Mouse (Mus musculus) fat pad, adult 2 months (tissue): Measurements from ENCODE around the gene Arid5a.

Experiments
- DNase-seq: peaks from one replicate; pipeline ENCODE4 v3.0.0-alpha.2; 2011; ENCODE audit warnings: low read depth, low spot score; ENCODE audit errors: extremely low read depth

Gene Arid5a

DNA sequence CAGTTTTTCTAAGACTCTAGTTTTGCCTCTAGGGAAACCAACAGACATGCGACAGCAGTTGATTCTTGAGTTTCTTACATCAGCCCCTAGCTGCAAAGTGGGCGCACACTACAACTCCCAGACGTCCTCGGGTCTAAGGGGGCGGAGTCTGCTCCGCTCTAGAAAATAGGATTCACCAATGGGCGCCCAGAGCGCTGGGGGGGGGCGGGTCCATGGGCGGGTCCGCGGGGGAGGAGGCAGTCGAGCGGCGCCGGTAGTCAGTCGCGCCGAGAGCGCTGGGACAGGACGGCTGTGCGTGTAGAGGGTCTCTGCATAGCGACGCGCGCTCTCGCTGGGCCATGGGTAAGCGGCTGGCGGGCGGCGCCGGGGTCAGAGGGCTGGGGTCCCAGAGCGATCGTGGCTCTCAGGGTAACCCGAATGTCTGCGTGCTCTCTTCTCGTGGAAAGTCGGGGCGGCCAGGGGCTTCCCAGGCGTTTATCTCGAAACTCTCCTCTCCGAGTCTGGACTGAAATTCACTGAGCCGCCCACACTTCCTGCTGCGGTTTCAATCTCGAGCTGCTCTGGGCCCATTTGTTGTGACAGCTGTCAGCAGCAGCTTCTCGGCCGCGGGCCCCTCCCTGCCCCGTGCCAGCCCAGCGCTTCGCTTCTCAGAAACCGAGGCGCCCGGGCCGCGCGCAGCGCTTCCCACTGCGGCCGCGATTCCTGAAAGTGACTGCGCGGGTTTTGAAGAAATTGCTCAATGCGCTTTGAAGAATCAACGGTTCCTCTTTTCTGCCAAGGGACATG is at the start of gene Arid5a:
TSS of gene Arid5a (plus strand) at position 239 of the 786 bp plus-strand sequence.
- no peak for DNase-seq

DNA sequence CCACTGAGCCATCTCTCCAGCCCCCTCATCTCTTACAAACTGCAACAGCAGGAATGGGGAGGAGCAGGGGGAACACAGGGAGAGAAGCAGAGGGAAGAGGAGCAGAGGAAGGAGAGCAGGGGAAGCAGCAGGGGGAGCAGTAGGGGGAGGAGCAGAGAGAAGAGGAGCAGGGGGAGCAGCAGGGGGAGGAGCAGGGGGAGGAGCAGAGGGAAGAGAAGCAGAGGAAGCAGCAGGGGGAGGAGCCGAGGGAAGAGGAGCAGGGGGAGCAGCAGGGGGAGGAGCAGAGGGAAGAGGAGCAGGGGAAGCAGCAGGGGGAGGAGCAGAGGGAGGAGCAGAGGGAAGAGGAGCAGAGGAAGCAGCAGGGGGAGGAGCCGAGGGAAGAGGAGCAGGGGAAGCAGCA is 48.9 kb upstream of the Arid5a start:
- no peak for DNase-seq

DNA sequence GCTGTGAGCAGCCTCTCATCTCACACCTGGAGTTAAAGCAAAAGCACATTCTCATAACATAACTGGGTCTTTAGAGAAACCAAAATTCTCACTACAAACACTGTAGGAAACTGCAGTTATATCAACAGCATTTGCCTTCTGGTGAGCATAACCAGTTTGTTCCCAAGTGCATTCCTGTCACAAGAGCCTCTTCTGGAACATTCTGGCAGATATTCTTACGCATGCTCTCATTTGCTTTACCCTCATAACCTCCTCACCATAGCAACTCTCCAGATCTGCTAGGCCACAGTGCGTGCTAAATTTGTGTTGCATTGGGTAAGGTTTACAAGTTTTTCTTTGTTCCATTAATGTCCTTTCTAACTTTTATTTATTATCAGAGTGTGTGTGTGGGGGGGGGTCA is 48.3 kb upstream of the Arid5a start:
- DNase-seq, result no peak

DNA sequence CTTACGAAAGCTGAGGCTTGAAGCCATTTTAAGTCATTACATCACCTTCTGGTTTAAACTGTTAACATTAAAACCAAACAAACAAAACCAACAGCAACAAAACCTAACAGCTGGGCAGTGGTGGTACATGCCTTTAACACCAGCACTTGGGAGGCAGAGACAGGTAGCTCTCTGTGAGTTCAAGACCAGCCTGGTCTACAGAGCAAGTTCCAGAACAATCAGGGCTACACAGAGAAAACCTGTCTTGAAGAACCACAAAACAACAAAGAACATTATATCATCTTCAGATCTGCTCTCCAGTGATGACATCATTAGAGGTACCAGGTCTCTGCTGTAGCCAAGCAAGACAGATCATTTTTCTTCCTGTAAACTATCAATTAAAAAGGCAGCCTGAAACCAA is 47.1 kb upstream of the Arid5a start:
- DNase-seq, result no peak

DNA sequence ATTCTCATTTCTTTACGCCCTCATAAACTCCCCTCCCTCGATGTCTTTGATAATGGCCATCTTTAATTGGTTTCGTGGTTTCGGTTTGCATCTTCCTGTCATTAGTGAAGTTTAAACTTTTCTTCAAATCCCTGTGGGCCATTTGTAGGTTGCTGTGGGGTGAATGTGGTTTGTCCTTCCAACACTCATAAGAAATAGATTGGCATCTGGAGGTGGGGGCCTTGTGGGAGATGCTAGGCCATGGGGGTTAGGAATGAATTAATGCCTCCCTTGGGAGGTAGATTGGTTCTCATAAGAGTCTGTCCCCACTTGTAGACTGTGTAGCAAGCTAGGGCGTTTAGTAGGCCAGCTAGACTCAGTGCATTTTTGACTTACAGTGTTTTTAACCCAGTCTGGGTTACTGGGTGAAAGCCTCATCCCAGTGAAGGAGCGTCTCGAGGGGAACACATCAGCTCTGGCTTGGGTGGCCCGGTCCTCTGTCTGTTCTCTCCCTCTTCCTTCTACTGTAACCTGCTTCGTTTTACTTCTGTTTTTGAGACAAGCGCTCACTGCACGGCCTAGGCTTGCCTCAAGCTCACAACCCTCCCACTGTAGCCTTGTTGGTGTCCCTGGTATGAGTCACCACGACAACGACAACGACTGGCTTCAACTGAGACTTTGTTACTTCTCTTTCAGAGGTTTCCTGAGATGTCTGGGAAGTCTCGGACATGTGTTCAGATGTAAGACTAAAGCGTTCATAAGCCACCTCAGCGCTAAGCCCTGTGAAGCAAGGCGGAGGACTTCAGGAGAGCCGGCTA is 45.6 kb upstream of the Arid5a start:
- DNase-seq, result no peak

DNA sequence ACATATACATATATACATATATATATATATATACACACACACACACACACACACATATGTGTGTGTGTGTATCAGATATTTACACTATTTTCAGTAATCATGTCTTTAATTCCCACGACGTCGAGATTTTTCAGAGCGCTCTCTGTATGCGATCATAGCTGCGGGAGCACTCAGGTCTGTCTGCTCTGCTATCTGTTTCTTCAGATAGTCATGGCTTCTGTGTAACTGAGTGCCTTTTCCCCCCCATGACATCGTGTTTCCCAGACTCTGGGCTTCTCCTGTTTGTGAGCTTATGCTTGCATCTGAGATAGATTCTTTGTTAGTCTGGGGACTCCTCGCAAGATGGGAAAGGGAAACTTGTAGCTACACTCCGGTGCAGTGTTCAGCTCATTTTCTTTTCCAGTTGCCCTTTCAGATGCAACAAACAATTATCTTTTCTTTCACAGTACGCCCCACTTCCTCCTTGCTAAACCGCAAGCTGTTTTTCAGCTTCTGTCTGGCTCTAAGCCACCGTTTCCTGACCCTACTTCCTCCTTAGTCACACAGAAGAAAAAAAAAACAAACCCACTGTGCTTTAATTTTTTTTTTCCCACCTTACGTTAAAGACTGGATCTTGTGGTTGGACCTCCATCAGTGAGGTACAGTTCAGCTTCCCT is 43.6 kb upstream of the Arid5a start:
- DNase-seq, result no peak

DNA sequence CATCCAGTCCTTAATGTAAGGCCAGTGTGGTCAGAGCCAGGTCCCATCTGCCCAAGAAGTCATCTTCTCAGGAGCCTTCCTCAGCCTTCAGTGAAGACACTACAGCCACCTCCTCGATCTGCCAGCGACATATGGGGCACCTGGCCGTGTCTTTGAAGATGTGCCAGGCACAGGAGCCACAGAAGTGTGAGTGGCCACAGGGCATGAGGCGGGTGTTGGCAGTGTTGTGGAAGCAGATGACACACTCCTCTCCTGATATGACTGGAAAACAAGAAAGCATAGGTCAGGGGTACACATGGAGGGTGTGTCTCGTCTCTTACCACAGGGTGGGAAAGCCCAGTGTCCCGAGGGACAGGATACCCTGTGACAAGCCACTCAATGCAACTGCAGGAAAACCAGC is 41.2 kb upstream of the Arid5a start:
- DNase-seq, result no peak

DNA sequence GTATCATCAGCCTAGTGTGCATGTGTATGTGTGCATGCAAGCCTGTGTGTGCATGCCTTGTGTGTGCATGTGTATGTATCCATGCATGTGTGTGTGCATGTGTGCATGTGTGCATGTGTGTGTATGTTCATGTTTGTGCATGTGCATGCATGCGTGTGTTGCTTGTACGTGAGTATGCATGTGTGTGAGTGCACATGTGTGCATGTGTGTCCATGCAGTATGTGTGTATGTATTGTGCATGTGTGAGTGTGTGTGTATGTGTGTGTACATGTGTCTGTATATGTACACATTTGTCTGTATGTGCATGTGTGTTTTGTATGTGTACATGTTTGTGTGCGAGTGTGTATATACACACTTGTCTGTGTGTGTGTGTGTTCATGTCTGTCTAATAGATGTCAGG is 39.9 kb upstream of the Arid5a start:
- DNase-seq, result no peak

DNA sequence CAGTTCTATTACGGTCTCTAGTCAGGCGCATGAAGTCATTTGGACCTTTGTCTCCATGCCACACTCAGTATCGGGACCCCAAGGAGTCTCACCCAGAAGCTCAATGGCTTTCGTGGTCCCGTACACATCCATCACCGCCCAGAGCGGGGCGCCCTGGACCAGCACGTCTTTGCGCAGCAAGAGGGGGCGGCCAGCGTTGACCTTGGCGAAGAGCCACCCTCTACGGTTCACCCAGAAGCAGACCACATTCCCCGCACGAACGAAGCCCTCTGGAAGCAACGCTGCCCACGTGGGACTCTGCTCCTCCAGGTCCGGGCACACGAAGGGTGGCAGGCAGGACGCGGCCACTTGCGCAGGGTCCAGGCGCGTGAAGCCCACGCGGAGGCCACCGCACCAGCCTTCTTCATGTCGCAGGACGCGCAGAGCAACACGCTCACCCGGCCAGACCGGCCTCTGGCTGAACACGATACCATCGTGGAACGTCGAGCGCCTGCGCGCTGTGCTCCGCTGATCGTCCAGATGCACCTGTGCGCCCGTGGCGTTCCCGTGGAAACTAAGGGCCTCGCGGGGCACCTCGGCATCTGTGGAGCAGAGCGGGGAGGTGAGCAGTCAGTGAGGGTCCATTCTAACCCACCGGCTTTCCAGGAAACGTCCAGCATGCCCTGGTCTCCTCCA is 38.3 kb upstream of the Arid5a start:
- no peak for DNase-seq

DNA sequence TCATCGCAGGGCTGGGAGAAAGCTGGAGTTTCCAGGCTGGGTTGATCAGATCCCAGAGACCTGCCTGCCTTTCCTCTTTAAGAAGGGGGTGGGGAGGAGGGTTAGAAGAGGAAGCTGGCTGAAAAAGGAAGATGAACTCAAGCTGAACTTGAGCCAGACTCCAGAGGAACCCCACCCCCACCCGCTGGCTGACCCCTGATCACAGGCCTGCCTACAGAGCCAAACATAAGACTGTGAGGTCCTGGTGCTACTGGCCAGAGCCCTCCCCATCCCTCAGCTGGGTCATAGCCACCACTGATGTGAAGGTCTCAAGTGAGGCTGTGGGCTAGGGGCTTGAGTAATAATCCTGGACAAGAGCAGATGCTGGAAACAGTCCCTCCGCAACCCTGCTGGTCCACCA is 36.9 kb upstream of the Arid5a start:
- no peak for DNase-seq

DNA sequence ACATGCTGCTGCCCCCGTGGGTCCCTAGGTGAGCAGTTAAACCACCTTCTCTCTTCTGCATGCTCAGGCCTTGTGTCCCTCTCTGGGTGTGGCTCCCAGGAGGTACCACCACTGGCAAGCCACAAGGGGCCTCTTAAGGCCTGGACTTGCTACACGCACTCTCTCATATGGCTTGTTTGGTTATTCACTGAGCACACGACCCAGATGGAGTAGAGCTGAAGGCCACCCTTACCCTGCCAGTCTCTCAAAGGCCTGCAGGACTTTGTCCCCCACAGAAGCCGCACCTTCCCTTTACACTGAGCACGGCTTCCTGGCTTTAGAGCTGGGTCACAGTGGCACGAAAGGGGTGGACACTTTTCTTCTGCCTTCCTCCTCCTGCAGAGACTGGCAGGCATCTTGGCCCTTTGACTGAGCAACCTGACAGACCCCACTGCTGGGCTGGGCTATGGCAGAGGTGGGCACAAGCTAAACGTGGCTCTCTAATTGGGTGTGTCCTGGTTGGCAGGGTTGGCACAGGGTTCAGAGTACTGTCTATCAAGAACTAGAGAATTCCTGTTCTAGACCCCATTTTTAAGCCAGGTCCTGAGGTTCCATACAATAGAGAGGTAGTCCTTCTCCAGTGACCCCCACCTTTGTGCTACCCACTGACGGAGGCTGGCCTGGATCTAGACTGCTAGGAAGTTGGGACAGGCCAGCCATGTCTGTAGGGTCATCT is 35.9 kb upstream of the Arid5a start:
- no peak for DNase-seq

DNA sequence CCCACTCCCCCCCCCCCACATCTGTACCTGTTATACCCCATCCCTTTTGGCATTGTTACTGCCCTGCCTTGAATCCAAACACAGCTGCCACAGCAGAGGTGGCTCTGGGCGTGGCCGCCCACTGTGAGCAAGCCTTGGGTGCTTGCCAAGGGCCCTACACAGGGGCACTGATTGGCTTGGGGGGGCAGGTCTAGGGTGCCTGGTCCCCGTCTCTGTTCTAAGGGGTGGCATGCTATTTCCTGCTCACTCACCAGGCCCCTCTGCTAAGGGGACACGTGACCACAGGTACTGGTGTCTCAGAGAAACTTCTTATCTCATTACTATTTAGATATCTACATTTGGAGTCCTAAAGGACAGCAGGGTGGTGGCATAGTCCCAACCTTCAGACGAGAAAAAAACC is 35.0 kb upstream of the Arid5a start:
- no peak for DNase-seq

DNA sequence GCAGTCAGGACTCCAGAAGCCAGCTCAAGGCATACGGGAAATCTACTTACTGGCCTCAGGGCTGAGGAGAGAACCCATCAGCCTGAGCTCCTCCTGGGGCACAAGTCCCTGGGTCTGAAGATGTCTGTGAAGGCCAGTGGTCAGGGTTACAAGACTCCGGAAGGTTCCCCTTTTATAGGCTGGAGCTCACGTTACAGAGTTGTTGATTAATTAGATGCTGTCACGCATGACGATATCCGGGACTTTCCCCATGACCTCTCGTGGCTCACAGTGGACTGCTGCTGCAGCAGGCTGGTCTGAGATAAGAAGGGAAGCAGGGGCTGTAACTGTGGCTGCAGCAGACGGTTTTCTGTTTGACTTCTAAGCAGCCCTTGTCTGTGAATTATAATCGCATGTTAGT is 34.2 kb upstream of the Arid5a start:
- no peak for DNase-seq

DNA sequence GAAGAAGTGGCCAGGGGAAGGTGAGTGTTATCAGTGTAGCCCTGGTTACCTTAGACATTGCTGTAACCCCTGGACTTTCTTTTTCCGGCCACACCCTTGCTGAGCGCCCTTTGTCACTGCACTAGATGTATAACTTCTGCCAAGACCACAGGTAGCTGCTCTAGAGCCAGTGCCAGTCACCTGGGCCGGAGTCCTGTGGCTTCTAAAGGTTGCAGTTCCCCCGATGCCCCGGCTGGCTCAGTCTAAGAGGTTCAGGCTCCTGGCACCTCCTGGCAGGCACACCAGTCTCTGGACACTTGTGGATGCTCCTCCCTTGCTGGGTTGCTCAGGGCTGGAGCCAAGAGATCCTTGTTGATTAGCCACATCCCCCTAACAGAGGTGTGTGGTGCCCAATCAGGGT is 33.1 kb upstream of the Arid5a start, which contains the start of gene Neurl3:
TSS of gene Neurl3 (minus strand) at position 225 of the 400 bp plus-strand sequence.
- DNase-seq, result no peak

DNA sequence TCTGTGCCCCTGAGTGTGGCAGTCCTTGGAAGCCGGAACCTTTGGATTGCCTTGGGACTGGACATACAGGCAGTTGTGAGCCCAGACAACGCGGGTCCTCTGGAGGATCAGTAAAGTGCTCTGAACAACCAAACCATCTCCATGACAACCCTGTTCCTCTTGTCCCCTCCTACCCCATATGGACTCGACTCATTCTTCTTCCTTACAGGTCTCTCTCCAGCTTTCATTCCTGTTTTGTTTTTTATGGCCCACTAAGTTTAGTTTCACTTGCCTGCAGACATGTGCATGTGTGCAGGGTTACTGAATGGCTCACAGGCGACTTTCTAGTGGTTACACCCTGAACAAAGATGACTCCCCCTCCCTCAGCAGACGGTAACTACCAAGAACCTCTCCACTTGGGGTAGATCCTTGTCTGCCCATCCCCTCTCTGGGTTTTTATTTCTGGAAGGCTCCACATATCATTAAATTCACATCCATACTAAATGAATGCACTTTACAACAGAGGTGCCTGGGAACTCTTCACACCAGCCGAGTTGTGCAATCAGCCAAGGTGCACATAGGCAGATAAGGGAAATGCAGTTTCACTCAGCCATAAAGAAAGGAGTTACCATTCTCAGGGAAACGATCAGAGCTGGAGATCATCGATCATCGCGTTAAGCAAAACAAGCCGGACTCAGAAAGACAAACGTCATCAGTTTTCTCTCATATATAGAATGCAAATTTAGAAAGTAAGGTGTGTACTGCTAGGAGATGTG is 31.7 kb upstream of the Arid5a start:
- DNase-seq, result no peak

DNA sequence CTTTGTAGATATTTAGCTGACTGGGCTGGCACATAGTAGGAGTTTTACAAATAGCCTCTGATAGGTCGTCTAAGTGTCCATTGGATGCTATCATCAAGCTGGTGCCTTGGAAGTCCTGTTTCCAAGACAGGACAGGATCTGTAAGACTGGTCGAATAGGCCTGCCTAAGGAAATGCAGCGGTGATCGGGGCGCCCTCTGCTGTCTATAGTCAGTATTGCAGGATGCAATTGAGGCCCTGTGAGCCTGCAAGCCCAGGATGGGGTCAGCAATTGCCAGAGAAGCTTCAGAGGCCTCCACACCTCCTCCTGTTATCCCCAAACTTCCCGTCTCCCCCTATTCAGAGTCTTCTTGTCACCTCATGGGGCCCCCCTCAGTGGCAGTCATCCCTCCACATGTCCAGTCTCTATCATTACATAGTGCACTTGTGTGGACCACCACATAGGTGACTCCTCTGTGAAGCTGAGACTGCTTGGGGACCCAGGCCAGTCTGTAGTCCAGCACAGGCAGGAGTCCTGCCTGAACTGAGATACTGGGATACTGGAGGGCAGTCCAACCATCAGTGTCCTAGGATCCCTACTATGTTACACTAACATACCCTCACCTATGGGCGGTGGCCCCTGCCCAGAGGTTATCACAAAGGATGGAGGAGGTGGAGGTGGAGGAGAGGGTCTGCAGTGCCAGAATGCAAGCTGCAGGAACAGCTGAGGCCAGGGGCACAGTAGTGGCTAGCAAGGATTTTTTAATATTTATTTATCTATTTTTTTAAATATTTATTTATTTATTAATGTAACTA is 30.1 kb upstream of the Arid5a start:
- no peak for DNase-seq

DNA sequence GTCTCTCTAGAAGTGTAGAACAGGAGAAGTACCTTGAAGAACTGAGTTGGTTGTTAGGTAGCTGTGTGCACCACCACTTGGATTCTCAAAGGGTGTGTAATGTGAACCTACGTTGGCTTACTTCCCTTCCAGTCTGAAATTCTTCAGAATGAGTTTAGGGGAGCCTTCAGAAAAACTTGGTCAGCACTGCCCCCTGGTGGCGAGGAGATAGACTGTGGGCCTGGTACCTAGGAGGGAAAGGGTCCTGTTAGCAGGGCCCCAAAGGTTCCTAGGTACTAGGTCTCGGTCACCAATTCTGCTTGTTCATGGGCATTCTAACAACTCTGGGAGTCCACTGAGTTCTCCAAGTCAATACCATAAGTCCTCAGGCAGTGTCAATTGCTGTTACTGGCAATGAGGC is 28.3 kb upstream of the Arid5a start:
- DNase-seq, result no peak

DNA sequence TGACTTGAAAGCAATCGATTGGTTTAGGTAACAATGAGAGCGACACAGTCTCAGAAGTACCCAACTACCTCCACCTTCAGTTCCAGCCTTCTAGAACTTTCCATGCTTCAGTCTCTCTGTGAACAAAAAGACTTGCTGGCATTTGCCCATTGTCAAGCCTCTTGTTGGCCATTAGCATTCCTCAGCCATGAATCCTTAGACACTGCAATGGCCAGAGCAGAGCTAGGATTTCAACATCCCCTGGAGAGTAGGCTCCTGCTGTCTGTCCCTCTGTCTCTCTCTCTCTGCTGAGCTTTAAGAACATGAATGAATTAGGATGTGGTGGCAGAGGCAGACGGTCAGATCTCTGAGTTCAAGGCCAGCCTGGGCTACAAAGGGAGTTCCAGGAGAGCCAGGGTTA is 26.6 kb upstream of the Arid5a start:
- DNase-seq, result no peak

DNA sequence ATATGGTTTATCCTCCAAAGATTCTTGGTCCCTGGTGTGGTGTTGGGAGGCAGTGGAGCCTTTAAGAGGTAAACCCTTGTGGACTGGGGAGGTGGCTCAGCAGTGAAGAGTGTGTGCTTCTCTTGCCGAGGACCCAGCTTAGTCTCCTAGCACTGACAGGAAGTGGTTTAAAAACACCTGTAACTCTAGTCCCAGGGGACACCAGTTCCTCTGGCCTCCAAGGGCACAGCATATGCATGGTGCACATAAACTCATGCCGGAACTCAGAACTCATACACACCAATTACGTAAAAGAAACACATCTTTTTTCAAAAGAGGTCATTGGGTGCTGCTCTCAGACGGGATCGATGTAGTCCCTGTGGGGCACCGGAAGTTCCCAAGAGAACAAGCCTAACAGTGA is 25.7 kb upstream of the Arid5a start:
- DNase-seq, result no peak
